Mouse (Mus musculus): ENCODE data around the gene Hoxc13.

Hoxc13 gene

GRCm38 (mm10) chr15:102921053-102922011, at the start of gene Hoxc13:
Gene Hoxc13 (plus strand): TSS chr15:102921103.
- DNase-seq = no peak

GRCm38 (mm10) chr15:102885803-102886202, 35.1 kb upstream of the Hoxc13 start:
- no peak for DNase-seq

GRCm38 (mm10) chr15:102895115-102895514, 25.8 kb upstream of the Hoxc13 start:
- no peak for DNase-seq

DNA sequence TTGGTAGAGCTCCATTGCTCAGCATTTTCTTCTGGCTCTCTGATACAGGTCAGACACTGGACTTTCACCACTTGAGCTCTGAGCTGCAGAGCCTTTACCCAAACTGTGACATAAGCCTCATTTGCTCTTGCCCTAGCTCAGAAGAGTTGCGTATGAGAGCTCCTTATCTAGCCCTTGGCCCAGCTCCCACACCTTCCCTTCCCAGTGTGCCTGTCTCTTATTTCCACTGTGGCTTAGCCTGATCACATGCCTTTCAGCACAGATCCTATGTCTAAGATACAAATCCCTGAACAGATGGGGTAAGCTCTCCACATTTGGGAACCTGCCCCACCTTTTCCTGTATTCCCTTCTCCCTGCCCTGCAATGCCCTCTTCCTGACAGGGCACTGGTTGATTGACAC, 16.0 kb upstream of the Hoxc13 start:
- no peak for DNase-seq

- no peak for DNase-seq
Observed at GRCm38 (mm10) chr15:102909536-102909935, 11.4 kb upstream of the Hoxc13 start.

GRCm38 (mm10) chr15:102910038-102910437, 10.9 kb upstream of the Hoxc13 start:
- DNase-seq = no peak

- no peak for DNase-seq
Observed at GRCm38 (mm10) chr15:102910496-102911095, 10.3 kb upstream of the Hoxc13 start.

DNA sequence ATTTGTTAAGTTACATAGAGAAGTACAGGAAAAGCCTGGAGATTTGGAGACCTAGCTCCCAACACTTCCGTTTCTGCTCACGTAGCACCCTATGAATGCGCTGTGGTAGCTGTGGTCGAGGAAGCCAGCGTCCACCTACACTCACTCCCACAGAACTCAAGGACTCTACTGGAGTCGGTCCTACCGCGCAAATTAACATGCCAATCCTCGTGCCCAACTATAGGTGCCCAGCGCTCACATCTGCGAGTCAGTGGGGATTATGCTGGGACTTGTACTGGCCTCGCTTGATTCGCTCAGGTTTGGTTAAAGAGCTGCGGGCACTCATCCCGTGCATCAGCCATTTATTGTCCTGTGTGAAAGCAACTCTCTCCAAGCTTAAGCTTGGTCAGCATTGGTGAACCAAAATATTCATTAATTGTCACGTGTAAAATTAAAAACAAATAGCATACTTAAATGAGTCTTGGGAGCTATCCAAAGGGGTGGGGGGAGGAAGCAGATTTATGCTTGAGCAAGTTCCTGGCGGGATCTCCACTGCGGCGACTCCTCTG, 7.8 kb upstream of the Hoxc13 start:
- no peak for DNase-seq

GRCm38 (mm10) chr15:102917972-102918572, 2.8 kb upstream of the Hoxc13 start:
- no peak for DNase-seq

DNA sequence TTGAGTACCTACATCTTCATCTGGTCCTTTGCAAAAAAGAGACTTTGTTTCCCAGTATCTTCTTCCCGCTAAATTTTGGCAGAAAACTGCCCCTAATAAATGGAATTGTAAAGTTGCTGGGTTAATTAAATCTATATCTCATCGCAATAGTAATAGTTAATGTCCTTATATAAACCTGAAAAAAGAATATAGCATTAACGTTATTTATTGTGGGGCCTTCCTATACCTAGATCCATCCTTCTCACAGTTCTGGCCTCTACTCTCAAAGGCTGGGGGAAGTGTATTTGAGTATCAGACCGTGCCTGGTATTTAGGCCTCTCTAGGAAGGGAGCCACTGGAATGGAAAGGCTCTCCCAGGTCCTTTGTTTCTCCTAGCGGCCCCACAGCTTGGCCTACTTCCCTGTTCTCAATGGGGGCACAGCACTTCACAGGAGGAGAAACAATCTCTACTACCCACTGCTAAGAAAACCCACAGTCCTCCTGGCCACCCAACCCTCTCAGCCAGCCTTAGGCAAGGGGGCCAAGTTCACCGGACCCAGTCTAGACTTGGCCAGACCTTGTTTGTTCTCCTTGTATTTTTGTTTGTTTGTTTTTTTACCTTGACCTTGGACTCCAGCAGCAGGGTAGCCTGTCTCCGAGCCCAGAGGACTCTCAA, 2.2 kb upstream of the Hoxc13 start:
- no peak for DNase-seq

- DNase-seq = no peak
Observed at GRCm38 (mm10) chr15:102919336-102920180, 1.3 kb upstream of the Hoxc13 start.

DNA sequence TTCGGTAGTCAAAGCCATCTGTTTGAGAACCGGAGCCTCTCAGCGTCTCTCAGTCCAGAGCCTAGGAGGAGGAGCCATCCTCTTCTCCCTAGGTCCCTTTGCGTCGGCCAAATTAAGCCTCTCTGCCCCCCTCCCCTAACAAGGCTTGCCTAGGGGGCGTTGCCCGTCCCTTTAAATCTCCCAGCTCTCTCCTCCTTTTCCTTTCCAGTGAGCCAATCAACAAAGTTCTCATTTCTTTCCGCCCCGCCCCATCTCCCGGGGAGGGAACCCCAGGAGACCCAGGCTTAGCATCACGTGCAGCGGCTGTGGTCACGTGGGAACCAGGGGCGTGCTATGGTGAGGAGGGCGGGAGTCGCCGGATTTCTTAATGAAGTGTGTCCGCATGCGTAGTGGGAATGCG, 284 bp upstream of the Hoxc13 start:
- DNase-seq = no peak

- no peak for DNase-seq
Observed at GRCm38 (mm10) chr15:102922012-102922362, 1.1 kb downstream of the Hoxc13 start.

- no peak for DNase-seq
Observed at GRCm38 (mm10) chr15:102922636-102923500, 2.0 kb downstream of the Hoxc13 start.

DNA sequence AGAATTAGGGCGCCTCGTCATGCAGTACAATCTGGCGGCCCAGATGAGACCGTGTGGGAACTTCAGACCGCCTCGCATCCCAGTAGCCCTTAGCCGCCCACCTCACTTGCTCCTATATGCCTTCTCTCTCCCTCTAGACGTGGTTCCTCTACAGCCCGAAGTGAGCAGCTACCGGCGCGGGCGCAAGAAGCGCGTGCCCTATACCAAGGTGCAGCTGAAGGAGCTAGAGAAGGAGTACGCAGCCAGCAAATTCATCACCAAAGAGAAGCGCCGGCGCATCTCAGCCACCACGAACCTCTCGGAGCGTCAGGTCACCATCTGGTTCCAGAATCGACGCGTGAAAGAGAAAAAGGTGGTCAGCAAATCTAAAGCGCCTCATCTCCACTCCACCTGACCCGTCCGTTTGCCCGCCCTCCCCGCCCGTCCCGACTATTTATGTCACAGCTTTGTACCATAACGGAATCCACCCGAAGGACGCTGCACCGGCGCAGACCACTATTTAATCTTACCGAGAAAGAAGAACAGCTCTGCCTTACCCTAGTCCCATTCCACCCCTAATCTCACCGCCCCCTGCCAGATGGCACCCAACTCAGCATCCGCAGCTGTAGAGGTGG, 6.2 kb downstream of the Hoxc13 start:
- DNase-seq = no peak

- no peak for DNase-seq
Observed at GRCm38 (mm10) chr15:102931706-102932358, 10.9 kb downstream of the Hoxc13 start.

- no peak for DNase-seq
Observed at GRCm38 (mm10) chr15:102934438-102934837, 13.5 kb downstream of the Hoxc13 start.

- DNase-seq = no peak
Observed at GRCm38 (mm10) chr15:102934897-102935296, 14.0 kb downstream of the Hoxc13 start.

- DNase-seq = no peak
Observed at GRCm38 (mm10) chr15:102936279-102936972, 15.5 kb downstream of the Hoxc13 start, which contains the start of gene Hoxc12. Gene Hoxc12 (plus strand): TSS chr15:102936757.

Measured in cerebellum, adult 11 months (tissue).